In the genomic region with DNA sequence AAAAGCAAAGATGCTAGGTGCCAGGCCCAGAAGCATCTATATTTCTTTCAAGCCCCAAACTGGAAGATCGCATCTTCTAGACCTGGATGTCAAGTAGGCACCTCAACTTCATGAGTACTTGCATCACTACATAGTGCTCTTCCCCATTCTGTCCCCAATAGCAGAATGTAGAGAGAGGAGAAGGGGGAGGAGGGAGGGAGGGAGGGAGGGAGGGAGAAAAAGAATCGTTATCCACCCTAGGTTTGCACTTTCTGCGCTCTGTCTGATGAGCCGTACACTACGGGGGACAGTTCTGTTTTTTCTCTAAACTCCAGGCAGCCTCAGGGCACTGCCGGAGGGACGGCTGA, we compare ENCODE assay signal across 7 mouse cellular contexts. TPM values are rescaled to one million over a fixed set of nuclear protein-coding genes. Genes with fewer than 3 reads are reported as not detected.
DNase-seq lines count a peak whose midpoint lies in the region; ATAC-seq and TF ChIP-seq lines count a peak whose summit lies in the region.

A gene (plus strand): TSS at position 295 of the 347 bp plus-strand sequence.

- H3K4me1 ChIP-seq in spleen, adult 2 months (ENCODE audit: control insufficient read depth, insufficient read depth, insufficient read length) = no peaks in the 10 kb centered on the region; the same call in 1 of the 2 replicates
- no peaks in the 10 kb centered on the region for H3K4me1 ChIP-seq in embryonic fibroblast, embryonic 13.5 days (ENCODE audit: control insufficient read depth, insufficient read depth, low read length)
- peaks cover 4% of the 10 kb centered on the region for H3K4me1 ChIP-seq in hindbrain, embryonic 16.5 days (ENCODE audit: control insufficient read depth, insufficient read depth, low read depth, low read length)
- peaks cover 6% of the 10 kb centered on the region for H3K4me1 ChIP-seq in liver, embryonic 16.5 days (ENCODE audit: control insufficient read depth, low read depth, low read length)

- ATAC-seq in hindbrain, embryonic 16.5 days = peak; percentile 86
- peak; percentile 45 for ATAC-seq in liver, embryonic 16.5 days (ENCODE audit: low read depth)

- H3K4me2 ChIP-seq in hindbrain, embryonic 16.5 days (ENCODE audit: low read length) = peak within 1 kb of the TSS; percentile 80
- H3K4me2 ChIP-seq in liver, embryonic 16.5 days (ENCODE audit: low read depth, low read length) = peak within 1 kb of the TSS; percentile 89

- H3K27ac ChIP-seq in spleen, adult 2 months (ENCODE audit: insufficient read depth, low read length) = peak within 1 kb of the TSS; percentile 71
- H3K27ac ChIP-seq in embryonic fibroblast, embryonic 13.5 days (ENCODE audit: insufficient read depth, low read length) = 0 out of 2 replicates have a peak within 1 kb of the TSS, but pooled peaks have one; percentile 37
- peak within 1 kb of the TSS; percentile 80 for H3K27ac ChIP-seq in hindbrain, embryonic 16.5 days (ENCODE audit: low read depth, low read length)
- H3K27ac ChIP-seq in liver, embryonic 16.5 days (ENCODE audit: low read length) = peak within 1 kb of the TSS; percentile 53

- H3K36me3 ChIP-seq in spleen, adult 2 months (ENCODE audit: control insufficient read depth, insufficient read depth, low read length) = no peaks in the 10 kb centered on the region
- H3K36me3 ChIP-seq in hindbrain, embryonic 16.5 days (ENCODE audit: control insufficient read depth, insufficient read depth, low read length) = no peaks in the 10 kb centered on the region
- H3K36me3 ChIP-seq in liver, embryonic 16.5 days (ENCODE audit: control insufficient read depth, insufficient read depth) = no peaks in the 10 kb centered on the region

- H3K27me3 ChIP-seq in spleen, adult 2 months (ENCODE audit: control insufficient read depth, insufficient read depth, low read length) = no peaks in the 10 kb centered on the region
- H3K27me3 ChIP-seq in hindbrain, embryonic 16.5 days (replicated peaks; ENCODE audit: control insufficient read depth, insufficient read depth, low read length) = no peaks in the 10 kb centered on the region
- H3K27me3 ChIP-seq in liver, embryonic 16.5 days (ENCODE audit: control insufficient read depth, insufficient read depth, low read depth, low read length) = no peaks in the 10 kb centered on the region

- H3K4me3 ChIP-seq in spleen, adult 2 months (ENCODE audit: extremely low read depth, insufficient read depth, insufficient read length) = peak within 1 kb of the TSS; percentile 94
- peak within 1 kb of the TSS; percentile 96 for H3K4me3 ChIP-seq in embryonic fibroblast, embryonic 13.5 days (ENCODE audit: insufficient read depth, low read length)
- peak within 1 kb of the TSS; percentile 76 for H3K4me3 ChIP-seq in hindbrain, embryonic 16.5 days (ENCODE audit: low read length)
- peak within 1 kb of the TSS; percentile 72 for H3K4me3 ChIP-seq in liver, embryonic 16.5 days (ENCODE audit: low read depth, low read length)

- no peaks in the 10 kb centered on the region for H3K9me3 ChIP-seq in hindbrain, embryonic 16.5 days (ENCODE audit: control insufficient read depth, low read length)
- H3K9me3 ChIP-seq in liver, embryonic 16.5 days (replicated peaks; ENCODE audit: control insufficient read depth, low read length) = no peaks in the 10 kb centered on the region

- DNase-seq in spleen, adult 2 months (ENCODE audit: low read depth in 1 of 2, low spot score in 2 of 2) = no peak
- no peak for DNase-seq in spleen, adult 12 weeks (ENCODE audit: low spot score)
- no peak for DNase-seq in spleen, postnatal 10 days (ENCODE audit: low spot score in 2 of 2)
- no peak for DNase-seq in natural killer cell, adult 2 months (ENCODE audit: low spot score in 2 of 2)

- H3K9ac ChIP-seq in hindbrain, embryonic 16.5 days (ENCODE audit: low read depth, low read length) = peak within 1 kb of the TSS; percentile 89
- H3K9ac ChIP-seq in liver, embryonic 16.5 days (ENCODE audit: low read depth, low read length) = peak within 1 kb of the TSS; percentile 77

- TF ChIP-seq POLR2A in spleen, adult 2 months (IDR thresholded peaks at IDR 0.05; ENCODE audit: low read depth, low read length) = no peak
- no peak for TF ChIP-seq POLR2A in embryonic fibroblast, embryonic 13.5 days (IDR thresholded peaks at IDR 0.05; ENCODE audit: low read depth, low read length)

- no peak for TF ChIP-seq CTCF in spleen, adult 2 months (IDR thresholded peaks at IDR 0.05; ENCODE audit: extremely low read depth, insufficient read depth, insufficient read length, insufficient replicate concordance)
- no peak for TF ChIP-seq CTCF in embryonic fibroblast, embryonic 13.5 days (IDR thresholded peaks at IDR 0.05; ENCODE audit: borderline replicate concordance, insufficient read depth, low read length)

- WGBS in spleen, adult 2 months = 7% methylated on average over 7 of the region's 7 CpGs
- 3% methylated on average over 7 of the region's 7 CpGs for WGBS in hindbrain, embryonic 16.5 days
- 5% methylated on average over 7 of the region's 7 CpGs for WGBS in liver, embryonic 16.5 days (ENCODE audit: insufficient replicate concordance)

RNA-seq across cellular contexts. Expression of the gene that starts here (rescaled TPM):
- polyA plus RNA-seq in spleen, adult 2 months (2012; rRNA removed) = 1.00 and 1.4 TPM in 2 replicates
- 11.2 and 12.6 TPM in 2 replicates for polyA plus RNA-seq in embryonic fibroblast, embryonic 13.5 days (2011; ENCODE audit: insufficient read length, low read depth, missing spikeins)
- 25.3 and 28.7 TPM in 2 replicates for polyA plus RNA-seq in hindbrain, embryonic 16.5 days (2015; fragmentation: Nextera tagmentation; extraction: Ambion mirVana)
- 3.4 and 3.6 TPM in 2 replicates for polyA plus RNA-seq in liver, embryonic 16.5 days (2015; fragmentation: Nextera tagmentation; extraction: Ambion mirVana)
